Mouse (Mus musculus) brain, embryonic 18.5 days (tissue): Measurements from ENCODE around the gene Srpr.

Experiments
- DNase-seq: peaks from one replicate; pipeline ENCODE4 v3.0.0-alpha.2; 2012; ENCODE audit warnings: low read depth, low spot score

Gene Srpr

DNA sequence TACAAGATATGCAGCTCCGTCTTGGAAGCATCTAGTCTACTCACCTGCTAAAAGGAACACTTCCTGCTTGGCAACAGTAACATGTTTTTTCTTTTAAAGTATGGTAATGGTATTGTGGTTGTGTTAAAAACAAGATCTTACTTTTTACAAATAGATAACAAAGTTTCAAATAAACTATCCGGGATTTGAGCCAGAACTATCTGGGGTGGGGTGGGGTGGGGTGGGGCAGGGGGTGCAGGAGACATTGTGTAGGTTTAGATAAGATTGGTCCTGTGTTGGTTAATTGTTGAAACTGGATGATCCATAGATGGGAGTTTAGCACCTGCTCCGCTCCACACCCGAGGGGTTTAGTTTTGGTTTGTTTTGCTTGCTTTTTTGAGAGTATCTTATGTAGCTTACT lies 62.4 kb downstream of the Srpr start:
- no peak for DNase-seq

DNA sequence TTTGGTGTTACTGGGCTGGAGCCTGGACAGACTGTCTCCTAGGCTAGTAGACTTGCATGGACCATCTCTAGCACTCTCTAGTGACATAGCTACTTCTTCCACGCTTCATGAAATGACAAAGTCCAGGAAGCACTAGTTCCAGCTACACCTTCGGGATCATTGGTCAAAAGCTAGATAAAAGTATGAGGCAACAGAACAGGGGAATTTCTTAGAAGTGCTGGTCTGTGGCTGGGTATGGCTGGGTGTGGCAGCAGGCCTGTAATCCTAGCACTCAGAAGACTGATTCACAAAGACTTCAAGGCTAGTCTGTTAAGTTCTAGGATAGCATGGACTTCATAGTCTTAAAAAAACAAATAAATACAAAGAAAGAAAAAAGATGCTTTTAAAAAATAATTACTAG lies 63.5 kb downstream of the Srpr start:
- DNase-seq, result no peak

DNA sequence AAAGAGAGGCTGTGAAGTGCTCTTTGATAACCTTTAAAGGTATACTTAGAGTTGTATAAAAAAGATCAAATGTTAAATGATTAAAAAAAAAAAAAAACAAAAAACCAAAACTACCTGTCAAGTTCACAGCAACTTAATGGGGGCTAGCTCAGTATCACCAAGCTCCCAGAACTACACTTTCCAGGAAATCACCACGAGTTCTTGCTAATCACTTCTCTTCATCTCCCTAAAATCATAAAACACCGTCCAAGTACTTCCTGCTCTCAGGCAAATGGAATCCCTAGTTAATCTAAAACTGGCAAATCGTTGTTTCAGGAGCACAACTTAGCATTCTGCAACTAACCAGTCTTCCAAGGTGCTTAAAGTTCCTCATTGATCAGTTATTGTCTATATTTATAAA lies 64.5 kb downstream of the Srpr start:
- no peak for DNase-seq

DNA sequence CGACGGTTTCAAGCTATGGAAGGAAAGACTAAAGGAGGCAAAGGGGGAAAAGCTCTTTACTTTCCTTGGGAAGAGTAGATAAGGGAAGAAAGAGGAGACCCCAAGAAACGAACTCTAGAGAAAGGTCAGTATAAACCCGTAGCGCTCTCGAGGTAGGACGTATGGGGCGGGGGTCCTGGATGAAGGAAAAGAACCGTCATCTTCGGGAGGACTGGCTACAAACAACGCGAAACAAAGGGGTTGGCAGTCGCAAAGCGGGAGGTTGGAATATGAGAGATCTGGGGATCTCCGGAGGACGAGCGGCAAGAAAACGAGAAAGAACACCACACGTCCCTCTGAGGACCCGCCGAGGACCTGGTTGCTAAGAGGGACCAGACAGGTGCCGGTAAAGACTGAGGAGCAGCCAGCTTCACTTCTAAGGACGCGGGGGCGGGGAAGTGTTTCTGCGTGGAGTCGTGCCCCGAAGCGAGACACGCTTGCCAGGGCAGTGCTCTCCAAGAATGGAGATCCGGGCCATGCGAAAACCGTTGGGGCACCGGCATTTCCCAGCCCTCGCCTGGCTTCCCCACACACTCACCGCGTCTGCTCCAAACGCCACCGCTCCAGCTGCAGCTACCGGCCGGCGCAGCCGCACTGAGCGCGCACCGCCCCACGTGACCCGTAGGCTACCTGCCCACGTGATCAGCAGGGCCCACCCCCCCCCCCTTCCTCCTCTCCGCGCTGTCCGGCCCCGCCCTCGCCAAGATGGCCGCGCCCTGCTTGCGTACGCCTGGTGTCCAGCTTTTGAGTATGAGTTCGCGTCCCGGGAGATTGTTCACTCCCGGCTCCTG lies 67.4 kb downstream of the Srpr start, which contains the start of the genes Fam118b and Rpusd4:
Fam118b (minus strand) TSS at position 660 of the 830 bp plus-strand sequence.
Rpusd4 (plus strand) TSS at position 720 of the 830 bp plus-strand sequence.
- peak; percentile 77 for DNase-seq

- DNase-seq, result no peak
These were observed 68.2 kb downstream of the Srpr start for GRCm38 (mm10) chr9:35267976-35268715.

DNA sequence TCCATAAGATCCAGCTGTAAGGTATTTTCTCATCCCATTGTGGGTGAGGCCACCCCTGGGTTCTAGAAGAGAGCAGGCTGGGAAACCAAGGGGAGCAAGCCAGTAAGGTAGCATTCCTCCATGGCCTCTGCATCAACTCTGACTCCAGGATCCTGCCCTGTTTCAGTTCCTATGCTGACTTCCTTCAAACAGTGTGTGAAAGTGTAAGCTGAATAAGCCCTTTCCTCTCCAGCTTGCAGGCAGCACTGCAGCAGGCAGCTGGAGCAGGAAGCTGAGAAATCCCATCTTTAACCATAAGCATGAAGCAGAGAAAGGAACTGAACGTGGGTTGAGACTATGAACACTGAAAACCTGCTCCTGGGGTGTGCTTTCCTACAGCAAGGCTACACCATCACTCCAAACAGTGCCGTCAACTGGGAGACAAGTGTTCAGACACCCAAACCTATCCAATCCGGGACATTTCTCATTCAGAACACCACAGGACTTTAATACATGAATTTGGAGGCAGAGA lies 77.9 kb downstream of the Srpr start:
- DNase-seq, result no peak

GRCm38 (mm10) chr9:35278451-35278850 lies 78.5 kb downstream of the Srpr start:
- DNase-seq, result no peak

- DNase-seq, result no peak
These were observed 82.3 kb downstream of the Srpr start for GRCm38 (mm10) chr9:35282006-35282850.

DNA sequence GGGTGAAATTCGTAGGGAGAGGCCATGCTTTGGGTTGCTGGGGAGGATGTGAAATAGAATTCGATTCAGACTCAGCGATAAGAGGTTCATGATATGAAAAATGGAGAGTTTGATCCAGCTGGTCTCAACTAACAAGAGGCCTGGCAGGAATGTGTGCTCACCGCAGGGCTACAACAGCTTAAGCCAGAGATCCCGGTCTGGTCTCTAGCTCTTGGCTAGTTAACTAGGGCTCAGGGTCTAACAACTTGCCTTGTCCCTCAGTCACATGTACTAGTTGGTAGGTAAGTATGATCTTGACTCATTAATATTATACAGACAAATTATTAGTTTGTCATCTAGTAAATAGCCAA lies 82.9 kb downstream of the Srpr start:
- DNase-seq, result no peak

DNA sequence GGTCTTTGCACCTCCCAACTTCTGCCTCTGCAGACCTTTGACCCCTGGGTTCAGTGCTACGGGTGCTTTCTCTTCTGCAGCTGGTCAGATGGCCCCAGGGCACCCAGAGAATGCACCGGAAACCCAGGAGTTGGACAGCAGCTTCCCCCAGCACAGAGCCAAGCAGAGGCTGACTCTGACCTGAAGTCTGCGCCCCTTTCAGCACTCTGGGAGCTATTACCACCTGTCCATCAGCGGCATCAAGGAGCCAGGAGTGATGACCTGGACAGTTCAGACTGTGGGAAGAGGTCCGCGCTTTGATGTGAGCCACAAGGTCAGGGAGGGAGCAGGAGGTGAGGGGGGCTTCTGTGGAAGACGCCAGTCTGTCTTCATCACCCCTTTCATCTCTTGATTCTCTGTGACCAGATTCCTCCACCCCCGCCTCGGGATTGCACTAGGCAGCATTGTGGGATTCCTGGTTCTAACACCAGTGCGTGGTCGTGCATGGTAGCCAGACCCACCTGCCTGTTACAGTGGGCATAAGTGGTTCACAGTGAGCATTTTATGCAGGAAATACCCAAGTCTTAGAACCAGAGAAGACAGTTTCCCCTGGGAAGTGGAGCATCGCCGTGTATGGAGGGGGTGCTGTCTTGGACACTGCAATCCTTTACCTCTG lies 83.6 kb downstream of the Srpr start:
- no peak for DNase-seq

DNA sequence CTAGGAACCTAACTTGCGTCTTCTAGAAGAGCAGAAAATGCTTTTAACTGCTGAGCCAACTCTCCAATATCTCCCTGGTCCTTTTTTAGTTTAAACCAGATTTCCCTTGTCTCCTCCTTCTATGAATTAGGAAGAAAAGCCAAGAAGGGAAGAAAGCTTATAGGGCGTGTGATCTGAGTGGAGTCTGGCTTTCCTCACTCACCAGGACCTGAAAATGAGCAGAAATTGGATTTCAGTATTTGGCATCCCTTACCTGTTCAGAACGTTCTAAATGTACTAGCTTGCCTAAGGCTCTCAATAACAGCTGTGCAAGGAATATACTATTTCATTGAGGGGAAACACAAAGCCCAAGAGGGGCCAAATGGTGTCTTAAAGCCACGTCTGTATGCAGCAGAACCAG lies 84.4 kb downstream of the Srpr start:
- DNase-seq, result no peak

GRCm38 (mm10) chr9:35286351-35286750 lies 86.4 kb downstream of the Srpr start:
- DNase-seq, result no peak

DNA sequence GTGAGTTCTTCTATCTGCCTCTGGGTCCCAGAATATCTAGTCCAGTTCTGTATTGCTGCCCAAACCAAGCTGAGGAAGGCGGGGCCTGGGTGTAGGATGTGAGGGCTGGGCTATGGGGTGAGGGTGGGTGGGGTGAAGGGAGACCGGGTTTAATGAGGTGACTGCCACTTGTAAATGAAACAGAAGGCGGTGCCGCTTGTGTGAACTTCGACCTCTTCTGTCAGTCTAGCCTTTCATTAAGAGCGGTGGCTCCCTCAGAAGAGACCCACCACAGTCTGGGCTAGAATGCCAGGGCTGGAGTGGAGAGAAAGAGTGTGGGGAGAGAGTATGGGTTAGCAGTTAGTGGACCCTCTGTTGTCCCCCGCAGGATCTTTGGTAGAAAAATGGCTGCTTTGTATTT lies 90.0 kb downstream of the Srpr start:
- DNase-seq, result no peak

DNA sequence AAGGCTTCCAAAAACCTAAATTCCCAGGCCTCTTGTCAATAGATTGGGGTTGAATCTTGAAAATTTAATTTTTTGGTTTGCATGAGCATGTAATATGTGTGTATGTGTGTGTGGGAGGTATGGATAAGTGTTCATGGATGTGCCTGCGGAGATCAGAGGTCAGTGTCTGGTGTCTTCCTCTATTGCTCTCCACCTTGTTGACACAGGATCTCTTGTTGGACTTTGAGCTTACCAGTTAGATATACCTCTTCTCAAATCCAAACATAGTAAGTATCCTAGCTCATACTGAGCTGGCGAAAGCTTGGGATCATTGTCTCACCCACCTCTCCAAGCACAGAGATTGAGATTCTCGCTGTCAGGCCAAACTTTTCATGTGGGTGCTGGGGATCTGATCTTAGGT lies 90.4 kb downstream of the Srpr start:
- DNase-seq, result no peak

GRCm38 (mm10) chr9:35290916-35291315 lies 90.9 kb downstream of the Srpr start:
- DNase-seq, result no peak

DNA sequence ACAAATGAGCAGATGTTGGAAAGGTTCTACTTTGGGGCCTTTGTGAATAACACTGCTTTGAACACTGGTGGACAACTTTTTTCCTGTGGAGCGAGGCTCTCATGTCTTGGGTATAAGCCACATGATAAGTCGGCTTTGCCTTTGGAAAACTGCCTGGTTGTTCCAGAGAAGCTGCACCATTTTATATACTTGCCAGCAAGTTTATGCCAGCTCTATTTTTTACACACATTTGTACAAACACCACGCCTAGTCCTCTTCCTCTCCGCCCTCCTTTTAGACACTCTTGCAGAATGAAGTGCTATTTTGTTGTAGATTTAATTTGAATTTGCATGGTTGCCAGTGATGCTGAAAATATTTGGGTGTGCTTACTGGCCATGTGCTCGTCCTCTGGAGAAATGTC lies 93.5 kb downstream of the Srpr start:
- DNase-seq, result no peak
